In the genomic region with DNA sequence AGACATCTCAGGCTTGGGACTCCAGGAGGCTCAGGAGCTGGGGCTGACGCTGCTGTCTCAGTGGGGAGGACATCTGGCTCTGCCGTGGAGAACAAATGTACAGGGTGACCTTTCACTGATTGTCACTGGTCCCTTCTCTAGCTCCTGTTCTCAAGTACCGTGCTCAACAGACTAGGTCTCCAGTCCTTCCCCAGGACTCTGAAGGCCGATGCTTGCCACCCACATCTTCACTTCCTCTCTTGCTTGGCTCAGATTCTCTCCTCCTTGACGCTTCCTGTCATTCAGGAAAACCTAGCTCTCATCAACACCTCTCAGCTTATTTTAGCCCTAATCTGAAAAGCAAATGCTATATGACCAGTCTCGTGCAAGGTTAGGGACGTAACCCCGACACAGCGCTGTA, we compare ENCODE assay signal across 25 mouse cellular contexts. TPM values are rescaled to one million over a fixed set of nuclear protein-coding genes. Genes with fewer than 3 reads are reported as not detected.
A peak's percentile ranks its signal among the peaks of the same experiment; 100 is the strongest.
DNase-seq lines count a peak whose midpoint lies in the region; ATAC-seq and TF ChIP-seq lines count a peak whose summit lies in the region.
"Had no signal": no experiment of that assay in that cellular context is flagged by ENCODE, and none has a peak within 500 bp of the region (broad histone marks: within the 10 kb centered on the region; RNA-seq: fewer than 3 reads in every experiment).

No protein-coding gene starts in this region.

- TF ChIP-seq EP300 in heart, adult 2 months (IDR thresholded peaks at IDR 0.05; ENCODE audit: insufficient read depth, low read depth, low read length) = no peak

- H3K27ac ChIP-seq in forebrain, embryonic 15.5 days (replicated peaks) = peak overlapping the region; percentile 49
- H3K27ac ChIP-seq in forebrain, embryonic 14.5 days (ENCODE audit: low read depth, low read length) = no peak overlapping the region; the same call in 1 of the 2 replicates
- H3K27ac ChIP-seq in heart, adult 2 months = peak overlapping the region; percentile 15
- no peak overlapping the region for H3K27ac ChIP-seq in heart, embryonic 10.5 days
- H3K27ac ChIP-seq: hindbrain, embryonic 10.5 days; intestine, embryonic 15.5 days; liver, embryonic 12.5 days; midbrain, embryonic 13.5 days had no signal

- TF ChIP-seq POLR2A in heart, adult 2 months (IDR thresholded peaks at IDR 0.05; ENCODE audit: insufficient read depth, low read depth, low read length) = no peak

- no peak overlapping the region for H3K4me3 ChIP-seq in forebrain, embryonic 15.5 days
- no peak overlapping the region for H3K4me3 ChIP-seq in forebrain, embryonic 14.5 days (ENCODE audit: low read depth, low read length)
- H3K4me3 ChIP-seq in heart, adult 2 months = no peak overlapping the region
- no peak overlapping the region for H3K4me3 ChIP-seq in heart, embryonic 10.5 days
- H3K4me3 ChIP-seq: embryonic facial prominence, embryonic 13.5 days; hindbrain, embryonic 10.5 days; intestine, embryonic 15.5 days; limb, embryonic 13.5 days; liver, embryonic 12.5 days; megakaryocyte, embryonic 14.5 days; midbrain, embryonic 13.5 days had no signal

- no peaks in the 10 kb centered on the region for H3K27me3 ChIP-seq in forebrain, embryonic 15.5 days
- H3K27me3 ChIP-seq in forebrain, embryonic 14.5 days (replicated peaks; ENCODE audit: control insufficient read depth, insufficient read depth, low read length) = no peaks in the 10 kb centered on the region
- H3K27me3 ChIP-seq in heart, adult 2 months (ENCODE audit: control insufficient read depth, insufficient read depth, low read length) = no peaks in the 10 kb centered on the region
- no peaks in the 10 kb centered on the region for H3K27me3 ChIP-seq in heart, embryonic 10.5 days (ENCODE audit: insufficient read depth, poor library complexity, severe bottlenecking)
- H3K27me3 ChIP-seq: embryonic facial prominence, embryonic 13.5 days; intestine, embryonic 15.5 days; limb, embryonic 13.5 days; liver, embryonic 12.5 days; megakaryocyte, embryonic 14.5 days; midbrain, embryonic 13.5 days had no signal

- no peak for DNase-seq in forebrain, embryonic 14.5 days (ENCODE audit: low spot score)
- peak in 1 of 2 experiments; percentile 27 for DNase-seq in heart, adult 2 months
- no peak for DNase-seq in heart, embryonic 10.5 days (ENCODE audit: low spot score)
- no peak for DNase-seq in adrenal gland, postnatal 36 days
- DNase-seq: adrenal gland, adult 8-10 months; cerebellum, adult 11-12 months; gastrocnemius, postnatal 10 days; kidney, adult 8-10 months; kidney, postnatal 14 days; layer of hippocampus, postnatal 36 days; lung, adult 18-20 months; lung, postnatal 10 days; right cerebral cortex, postnatal 14 days had no signal

- H3K4me1 ChIP-seq in forebrain, embryonic 15.5 days = peaks cover 10% of the 10 kb centered on the region
- no peaks in the 10 kb centered on the region for H3K4me1 ChIP-seq in forebrain, embryonic 14.5 days (ENCODE audit: control insufficient read depth, insufficient read depth, low read length)
- peaks cover 18% of the 10 kb centered on the region for H3K4me1 ChIP-seq in heart, adult 2 months (ENCODE audit: control insufficient read depth, insufficient read depth, low read length)
- H3K4me1 ChIP-seq in heart, embryonic 10.5 days = peaks cover 30% of the 10 kb centered on the region
- H3K4me1 ChIP-seq: intestine, embryonic 15.5 days; liver, embryonic 12.5 days had no signal

- intact Hi-C loops in heart, adult 2 months (cut with DNase I) = no loop called here

- WGBS in forebrain, embryonic 15.5 days = 84% methylated on average over 9 of the region's 9 CpGs
- WGBS in forebrain, embryonic 14.5 days = 96% methylated on average over 9 of the region's 9 CpGs
- WGBS in heart, adult 2 months = 39% methylated on average over 9 of the region's 9 CpGs
- 68% methylated on average over 9 of the region's 9 CpGs for WGBS in heart, embryonic 10.5 days

- ATAC-seq in forebrain, embryonic 15.5 days (replicated peaks) = no peak
- no peak for ATAC-seq in forebrain, embryonic 14.5 days
- ATAC-seq in common myeloid progenitor, adult 5-6 weeks (replicated peaks; ENCODE audit: low read depth, poor library complexity, severe bottlenecking) = peak; percentile 34
- ATAC-seq in megakaryocyte, adult 5-6 weeks (ENCODE audit: poor library complexity, severe bottlenecking) = peak; percentile 61
- ATAC-seq: hindbrain, embryonic 16.5 days; intestine, embryonic 15.5 days; liver, embryonic 12.5 days had no signal

- no peaks in the 10 kb centered on the region for H3K79me2 ChIP-seq in heart, adult 2 months (replicated peaks; ENCODE audit: control insufficient read depth, insufficient read depth, low read length)

- no peak for TF ChIP-seq CTCF in heart, adult 2 months (IDR thresholded peaks at IDR 0.05)

- H3K9ac ChIP-seq in forebrain, embryonic 15.5 days (replicated peaks) = no peak overlapping the region
- no peak overlapping the region for H3K9ac ChIP-seq in forebrain, embryonic 14.5 days (ENCODE audit: low read length)
- H3K9ac ChIP-seq in heart, adult 2 months (ENCODE audit: low read depth, low read length) = no peak overlapping the region
- H3K9ac ChIP-seq: embryonic facial prominence, embryonic 13.5 days; intestine, embryonic 15.5 days; limb, embryonic 13.5 days; liver, embryonic 12.5 days; midbrain, embryonic 13.5 days had no signal

- no peaks in the 10 kb centered on the region for H3K9me3 ChIP-seq in forebrain, embryonic 15.5 days
- no peaks in the 10 kb centered on the region for H3K9me3 ChIP-seq in forebrain, embryonic 14.5 days (replicated peaks; ENCODE audit: control insufficient read depth, low read length)
- H3K9me3 ChIP-seq in heart, embryonic 10.5 days = no peaks in the 10 kb centered on the region
- H3K9me3 ChIP-seq: embryonic facial prominence, embryonic 13.5 days; hindbrain, embryonic 10.5 days; intestine, embryonic 15.5 days; limb, embryonic 13.5 days; liver, embryonic 12.5 days; megakaryocyte, embryonic 14.5 days; midbrain, embryonic 13.5 days had no signal

- H3K36me3 ChIP-seq in forebrain, embryonic 15.5 days = peaks cover 7% of the 10 kb centered on the region; the same call in 1 of the 2 replicates
- peaks cover 29% of the 10 kb centered on the region for H3K36me3 ChIP-seq in forebrain, embryonic 14.5 days (ENCODE audit: control insufficient read depth, insufficient read depth, low read length)
- H3K36me3 ChIP-seq in heart, adult 2 months (ENCODE audit: control insufficient read depth, insufficient read depth, low read length) = peaks cover 5% of the 10 kb centered on the region
- peaks cover 20% of the 10 kb centered on the region for H3K36me3 ChIP-seq in heart, embryonic 10.5 days
- H3K36me3 ChIP-seq: intestine, embryonic 15.5 days had no signal

- H3K4me2 ChIP-seq in forebrain, embryonic 15.5 days (replicated peaks) = no peak overlapping the region
- no peak overlapping the region for H3K4me2 ChIP-seq in forebrain, embryonic 14.5 days (ENCODE audit: low read length)
- H3K4me2 ChIP-seq: embryonic facial prominence, embryonic 13.5 days; intestine, embryonic 15.5 days; limb, embryonic 13.5 days; liver, embryonic 12.5 days; midbrain, embryonic 13.5 days had no signal

RNA-seq across cellular contexts. Expression of gene Tbpl1, which starts 31.0 kb away (rescaled TPM):
- polyA plus RNA-seq in forebrain, embryonic 15.5 days (2015; fragmentation: Nextera tagmentation; extraction: Ambion mirVana) = 107 and 115 TPM in 2 replicates
- polyA plus RNA-seq in forebrain, embryonic 14.5 days (2014; fragmentation: Nextera tagmentation; extraction: Ambion mirVana) = 108 and 121 TPM in 2 replicates
- 10 to 100 TPM; 20.8 to 23.0 TPM for total RNA-seq in heart, adult 2 months (2021)
- 15.1 and 15.3 TPM in 2 replicates for polyA plus RNA-seq in heart, adult 2 months (2012; rRNA removed)
- polyA plus RNA-seq in heart, embryonic 10.5 days (2016; fragmentation: Nextera tagmentation; extraction: Ambion mirVana) = 46.8 and 58.0 TPM in 2 replicates
- total RNA-seq in common myeloid progenitor, adult 5-6 weeks (2017) = 29.1 and 31.2 TPM in 2 replicates
- 37.3 and 47.3 TPM in 2 replicates for total RNA-seq in megakaryocyte, adult 5-6 weeks (2015)
- total RNA-seq in megakaryocyte, adult 5-6 weeks (2017) = 31.0 and 43.9 TPM in 2 replicates
- 10 to 100 TPM; 31.0 to 34.6 TPM for total RNA-seq in adrenal gland, postnatal 36 days (2021)

RNA-seq across cellular contexts. Expression of gene Slc2a12, which starts 56.0 kb away (rescaled TPM):
- polyA plus RNA-seq in forebrain, embryonic 15.5 days (2015; fragmentation: Nextera tagmentation; extraction: Ambion mirVana) = 2.8 and 4.0 TPM in 2 replicates
- 4.5 and 6.8 TPM in 2 replicates for polyA plus RNA-seq in forebrain, embryonic 14.5 days (2014; fragmentation: Nextera tagmentation; extraction: Ambion mirVana)
- total RNA-seq in heart, adult 2 months (2021) = 10 to 100 TPM; 12.7 to 15.7 TPM
- 5.0 and 7.7 TPM in 2 replicates for polyA plus RNA-seq in heart, adult 2 months (2012; rRNA removed)
- 1.2 and 2.4 TPM in 2 replicates for polyA plus RNA-seq in heart, embryonic 10.5 days (2016; fragmentation: Nextera tagmentation; extraction: Ambion mirVana)
- total RNA-seq in common myeloid progenitor, adult 5-6 weeks (2017) = not detected in 2 replicates
- total RNA-seq in megakaryocyte, adult 5-6 weeks (2015) = not detected in 2 replicates
- total RNA-seq in megakaryocyte, adult 5-6 weeks (2017) = 0.11 TPM in 1 of 2 replicates, not detected in the other
- under 1 TPM; 0.89 to 0.99 TPM for total RNA-seq in adrenal gland, postnatal 36 days (2021)
- polyA plus RNA-seq: C2C12 had no signal

Comparison
In these comparisons a context has a peak if more than half of its experiments do, and no peak if none do; other contexts are left out.
1. H3K27ac ChIP-seq: peak in forebrain, embryonic 15.5 days (single experiment) and heart, adult 2 months (single experiment); none in forebrain, embryonic 14.5 days (single experiment) and heart, embryonic 10.5 days (single experiment).
2. ATAC-seq: peak in common myeloid progenitor, adult 5-6 weeks (single experiment) and megakaryocyte, adult 5-6 weeks (single experiment); none in forebrain, embryonic 15.5 days (single experiment) and forebrain, embryonic 14.5 days (single experiment).
3. RNA of gene Slc2a12, which starts 56.0 kb away (total RNA-seq): 12.7 to 15.7 TPM in heart, adult 2 months; 0.89 to 0.99 TPM in adrenal gland, postnatal 36 days, 0.11 TPM in megakaryocyte, adult 5-6 weeks and not detected in common myeloid progenitor, adult 5-6 weeks; every median in the first group is over 4 times any median in the second.